Mouse (Mus musculus) midbrain, embryonic 12.5 days (tissue): Measurements from ENCODE around the gene Actn1. TPM values are rescaled to one million over a fixed set of nuclear protein-coding genes. Genes with fewer than 3 reads are reported as not detected.
A peak's percentile ranks its signal among the peaks of the same experiment; 100 is the strongest.
"Not testable (repeated sequence)": the region's sequence is repeated elsewhere in the genome, so short reads cannot be mapped to it uniquely, and the experiment has no call there.

Source experiments
- ATAC-seq: fragments of 200-750 bp; cut with Nextera tagmentation; 2 replicates; pipeline ENCODE4 v1.8.0; 2017; ENCODE audit warnings: low read depth, moderate TSS enrichment, moderate library complexity; ENCODE audit not compliant: low FRiP score
- H3K27ac ChIP-seq: fragments of 300-500 bp; sonication (generic); replicated peaks from 2 replicates; pipeline ENCODE4 v1.5.1; 2016; ENCODE audit warnings: mild to moderate bottlenecking
- H3K27me3 ChIP-seq: fragments of 300-500 bp; sonication (generic); 2 replicates; pipeline ENCODE4 v1.6.1; 2016; ENCODE audit warnings: mild to moderate bottlenecking
- H3K36me3 ChIP-seq: fragments of 300-500 bp; sonication (generic); 2 replicates; pipeline ENCODE4 v1.6.1; 2016
- H3K4me1 ChIP-seq: fragments of 300-500 bp; sonication (generic); 2 replicates; pipeline ENCODE4 v1.6.1; 2016
- H3K4me2 ChIP-seq: fragments of 300-500 bp; sonication (generic); replicated peaks from 2 replicates; pipeline ENCODE4 v1.6.1; 2016; ENCODE audit warnings: mild to moderate bottlenecking, moderate library complexity
- H3K4me3 ChIP-seq: fragments of 300-500 bp; sonication (generic); 2 replicates; pipeline ENCODE4 v1.5.1; 2016; ENCODE audit warnings: mild to moderate bottlenecking
- H3K9ac ChIP-seq: fragments of 300-500 bp; sonication (generic); replicated peaks from 2 replicates; pipeline ENCODE4 v1.6.1; 2016; ENCODE audit warnings: mild to moderate bottlenecking, moderate library complexity
- H3K9me3 ChIP-seq: fragments of 300-500 bp; sonication (generic); 2 replicates; pipeline ENCODE4 v1.6.1; 2016; ENCODE audit warnings: mild to moderate bottlenecking
- WGBS: fragments of 180-500 bp; shearing (Covaris S2); methylation state at CpG from one replicate; pipeline ENCODE4 v1.1.7; 2016; 5-methylcytosine and 5-hydroxymethylcytosine counted together
- polyA plus RNA-seq: library from polyadenylated mRNA; unstranded; fragments of >200 nt; fragmentation: Nextera tagmentation; extraction: Ambion mirVana; gene quantifications from 2 replicates; pipeline ENCODE4 v1.2.1, GENCODE M21; 2016

Gene Actn1
- 18.9 and 20.6 TPM in 2 replicates for polyA plus RNA-seq

- peak; percentile 90 for ATAC-seq
- WGBS: under 1% methylated on average over 52 of the region's 55 CpGs
Measured at GRCm38 (mm10) chr12:80260056-80260743, at the start of gene Actn1. TSS of gene Actn1 (minus strand) at chr12:80260371.

GRCm38 (mm10) chr12:80307556-80307955 lies 47.4 kb upstream of the Actn1 start:
- Histone ChIP-seq H3K4me1 (no peaks in the 10 kb centered on the region), H3K4me3 (no peak overlapping the region), H3K4me2 (no peak overlapping the region), H3K36me3 (no peaks in the 10 kb centered on the region), H3K27me3 (no peaks in the 10 kb centered on the region), H3K9me3 (no peaks in the 10 kb centered on the region), H3K27ac (no peak overlapping the region), H3K9ac (no peak overlapping the region)
- 72% methylated on average over 3 of the region's 3 CpGs for WGBS
- ATAC-seq: no peak

More at GRCm38 (mm10) chr12:80260056-80260743, at the start of gene Actn1:
- Histone ChIP-seq H3K9ac (peak within 1 kb of the TSS; percentile 81), H3K4me1 (peaks cover 13% of the 10 kb centered on the region), H3K36me3 (no peaks in the 10 kb centered on the region), H3K27me3 (peaks cover 4% of the 10 kb centered on the region; the same call in 1 of the 2 replicates), H3K4me3 (peak within 1 kb of the TSS; percentile 78), H3K27ac (peak within 1 kb of the TSS; percentile 90), H3K9me3 (no peaks in the 10 kb centered on the region), H3K4me2 (peak within 1 kb of the TSS; percentile 89)

GRCm38 (mm10) chr12:80304518-80304917 lies 44.3 kb upstream of the Actn1 start:
- H3K9ac ChIP-seq: no peak overlapping the region
- no peak overlapping the region for H3K4me2 ChIP-seq
- 95% methylated on average over 3 of the region's 3 CpGs for WGBS
- no peaks in the 10 kb centered on the region for H3K36me3 ChIP-seq
- H3K27me3 ChIP-seq: no peaks in the 10 kb centered on the region
- H3K4me3 ChIP-seq: no peak overlapping the region
- H3K27ac ChIP-seq: no peak overlapping the region
- no peaks in the 10 kb centered on the region for H3K4me1 ChIP-seq
- no peaks in the 10 kb centered on the region for H3K9me3 ChIP-seq
- no peak for ATAC-seq

GRCm38 (mm10) chr12:80300833-80301456 lies 40.8 kb upstream of the Actn1 start:
- H3K36me3 ChIP-seq: no peaks in the 10 kb centered on the region
- H3K4me3 ChIP-seq: no peak overlapping the region
- no peak overlapping the region for H3K4me2 ChIP-seq
- H3K27me3 ChIP-seq: no peaks in the 10 kb centered on the region
- H3K27ac ChIP-seq: no peak overlapping the region
- ATAC-seq: no peak
- H3K4me1 ChIP-seq: no peaks in the 10 kb centered on the region
- H3K9me3 ChIP-seq: no peaks in the 10 kb centered on the region
- H3K9ac ChIP-seq: no peak overlapping the region
- 78% methylated on average over 9 of the region's 9 CpGs for WGBS

GRCm38 (mm10) chr12:80298714-80299113 lies 38.5 kb upstream of the Actn1 start:
- Histone ChIP-seq H3K4me3 (no peak overlapping the region), H3K4me2 (no peak overlapping the region), H3K9me3 (no peaks in the 10 kb centered on the region), H3K4me1 (no peaks in the 10 kb centered on the region), H3K9ac (no peak overlapping the region), H3K27ac (no peak overlapping the region), H3K27me3 (no peaks in the 10 kb centered on the region), H3K36me3 (no peaks in the 10 kb centered on the region)
- 84% methylated on average over 6 of the region's 6 CpGs for WGBS
- ATAC-seq: no peak

GRCm38 (mm10) chr12:80291895-80292435 lies 31.8 kb upstream of the Actn1 start:
- 50% methylated on average over 3 of the region's 3 CpGs for WGBS
- Histone ChIP-seq H3K9me3 (no peaks in the 10 kb centered on the region), H3K27ac (no peak overlapping the region), H3K4me2 (no peak overlapping the region), H3K9ac (no peak overlapping the region), H3K36me3 (no peaks in the 10 kb centered on the region), H3K4me3 (no peak overlapping the region), H3K27me3 (no peaks in the 10 kb centered on the region), H3K4me1 (peaks cover 3% of the 10 kb centered on the region; the same call in 1 of the 2 replicates)
- ATAC-seq: no peak

- ATAC-seq: no peak
- Histone ChIP-seq H3K9me3 (no peaks in the 10 kb centered on the region), H3K27ac (no peak overlapping the region), H3K4me2 (no peak overlapping the region), H3K4me3 (no peak overlapping the region), H3K9ac (no peak overlapping the region), H3K27me3 (no peaks in the 10 kb centered on the region), H3K36me3 (no peaks in the 10 kb centered on the region), H3K4me1 (peaks cover 3% of the 10 kb centered on the region; the same call in 1 of the 2 replicates)
- 92% methylated on average over 8 of the region's 8 CpGs for WGBS
Measured at GRCm38 (mm10) chr12:80290964-80291363, 30.8 kb upstream of the Actn1 start.

- Histone ChIP-seq H3K4me2 (no peak overlapping the region), H3K27me3 (no peaks in the 10 kb centered on the region), H3K9me3 (no peaks in the 10 kb centered on the region), H3K27ac (no peak overlapping the region), H3K4me3 (no peak overlapping the region), H3K4me1 (peaks cover 3% of the 10 kb centered on the region; the same call in 1 of the 2 replicates), H3K36me3 (no peaks in the 10 kb centered on the region), H3K9ac (no peak overlapping the region)
- no peak for ATAC-seq
- WGBS: 94% methylated on average over 4 of the region's 4 CpGs
Measured at GRCm38 (mm10) chr12:80290483-80290882, 30.3 kb upstream of the Actn1 start.

GRCm38 (mm10) chr12:80289722-80290121 lies 29.6 kb upstream of the Actn1 start:
- Histone ChIP-seq H3K4me2 (no peak overlapping the region), H3K36me3 (no peaks in the 10 kb centered on the region), H3K27me3 (no peaks in the 10 kb centered on the region), H3K4me3 (no peak overlapping the region), H3K9me3 (no peaks in the 10 kb centered on the region), H3K4me1 (peaks cover 3% of the 10 kb centered on the region; the same call in 1 of the 2 replicates), H3K9ac (no peak overlapping the region), H3K27ac (no peak overlapping the region)
- WGBS: 77% methylated on average over 3 of the region's 3 CpGs
- no peak for ATAC-seq

GRCm38 (mm10) chr12:80285890-80286289 lies 25.7 kb upstream of the Actn1 start:
- ATAC-seq: no peak
- Histone ChIP-seq H3K4me3 (no peak overlapping the region), H3K36me3 (no peaks in the 10 kb centered on the region), H3K27ac (no peak overlapping the region), H3K4me2 (no peak overlapping the region), H3K4me1 (no peaks in the 10 kb centered on the region), H3K9me3 (no peaks in the 10 kb centered on the region), H3K9ac (no peak overlapping the region), H3K27me3 (no peaks in the 10 kb centered on the region)
- 72% methylated on average over 5 of the region's 5 CpGs for WGBS

GRCm38 (mm10) chr12:80284251-80284650 lies 24.1 kb upstream of the Actn1 start:
- H3K4me3 ChIP-seq, H3K36me3 ChIP-seq, H3K4me1 ChIP-seq, ATAC-seq, H3K9me3 ChIP-seq, H3K9ac ChIP-seq, H3K4me2 ChIP-seq, H3K27ac ChIP-seq, H3K27me3 ChIP-seq: not testable (repeated sequence)
- 89% methylated on average over 2 of the region's 2 CpGs for WGBS

GRCm38 (mm10) chr12:80278866-80279265 lies 18.7 kb upstream of the Actn1 start:
- Histone ChIP-seq H3K27ac (no peak overlapping the region), H3K4me2 (no peak overlapping the region), H3K9me3 (no peaks in the 10 kb centered on the region), H3K4me3 (no peak overlapping the region), H3K27me3 (no peaks in the 10 kb centered on the region), H3K9ac (no peak overlapping the region), H3K36me3 (no peaks in the 10 kb centered on the region), H3K4me1 (no peaks in the 10 kb centered on the region; the same call in 1 of the 2 replicates)
- 89% methylated on average over 10 of the region's 10 CpGs for WGBS
- no peak for ATAC-seq
